Mouse (Mus musculus) MEL (cell line): Measurements from ENCODE around the gene Gtpbp6.

Experiments
- CTCF ChIP-seq, 3 experiments: IDR thresholded peaks in 2 of 3; conservative IDR thresholded peaks in 1 of 3; 2 replicates each; pipeline ENCODE4 v1.5.1; 2011 to 2012; ENCODE audit warnings: low read length in 3 of 3, low read depth in 2 of 3, mild to moderate bottlenecking in 2 of 3, improper control_type of control experiment in 1 of 3, inconsistent platforms in 1 of 3, mixed read lengths in 1 of 3, moderate library complexity in 1 of 3; ENCODE audit not compliant: control insufficient read depth in 1 of 3, insufficient read depth in 1 of 3, poor library complexity in 1 of 3, severe bottlenecking in 1 of 3
- EP300 ChIP-seq, 2 experiments: IDR thresholded peaks; 2 replicates each; pipeline ENCODE4 v1.6.1; 2011; ENCODE audit warnings: improper control_type of control experiment in 2 of 2, low read length in 2 of 2, low read depth in 1 of 2, mild to moderate bottlenecking in 1 of 2
- ETS1 ChIP-seq: IDR thresholded peaks from 2 replicates; pipeline ENCODE4 v1.6.1; 2012; ENCODE audit warnings: low read depth, mild to moderate bottlenecking, inconsistent platforms, low read length, improper control_type of control experiment, moderate library complexity
- JUND ChIP-seq: IDR thresholded peaks from 2 replicates; pipeline ENCODE4 v1.6.1; 2011; ENCODE audit warnings: low read depth, mild to moderate bottlenecking, improper control_type of control experiment, low read length
- MXI1 ChIP-seq: IDR thresholded peaks from 2 replicates; pipeline ENCODE4 v1.6.1; 2011; ENCODE audit warnings: mild to moderate bottlenecking, low read depth, low read length, improper control_type of control experiment
- ZC3H11A ChIP-seq: IDR thresholded peaks from 2 replicates; pipeline ENCODE4 v1.6.1; 2012; ENCODE audit warnings: low read depth, mild to moderate bottlenecking, inconsistent platforms, low read length, improper control_type of control experiment

DNA sequence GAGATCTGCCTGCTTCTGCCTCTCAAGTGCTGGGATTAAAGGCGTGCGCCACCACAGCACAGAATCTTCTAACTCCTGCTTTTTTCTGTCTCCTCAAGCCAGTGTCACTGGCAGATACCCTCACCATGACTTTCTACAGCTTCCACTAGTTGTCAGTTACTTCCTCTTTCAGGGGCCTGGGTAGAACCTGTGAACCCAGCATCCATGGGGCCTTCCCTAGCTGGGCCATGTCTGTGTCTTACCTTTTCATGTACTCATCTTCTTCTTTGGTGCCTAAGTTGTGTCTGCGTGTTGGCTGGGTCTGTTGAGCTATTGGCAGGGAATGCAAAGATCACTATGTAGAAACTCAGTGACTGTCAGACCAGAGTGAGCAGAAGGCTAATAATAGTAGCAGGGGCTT is 29.8 kb upstream of the Gtpbp6 start:
- TF ChIP-seq JUND = no peak
- no peak for TF ChIP-seq ETS1
- TF ChIP-seq CTCF (IDR thresholded peaks at IDR 0.05 in 2 of 3, conservative IDR thresholded peaks at IDR 0.05 in 1 of 3; ENCODE audit: control insufficient read depth in 1 of 3, insufficient read depth in 1 of 3, low read depth in 2 of 3, low read length in 3 of 3, poor library complexity in 1 of 3, severe bottlenecking in 1 of 3) = no peak
- TF ChIP-seq MXI1 = no peak
- no peak for TF ChIP-seq ZC3H11A
- TF ChIP-seq EP300 (IDR thresholded peaks at IDR 0.05; ENCODE audit: low read depth in 1 of 2, low read length in 2 of 2) = no peak
